Mouse (Mus musculus): ENCODE results near the gene Nudcd2.

Nudcd2 gene

DNA sequence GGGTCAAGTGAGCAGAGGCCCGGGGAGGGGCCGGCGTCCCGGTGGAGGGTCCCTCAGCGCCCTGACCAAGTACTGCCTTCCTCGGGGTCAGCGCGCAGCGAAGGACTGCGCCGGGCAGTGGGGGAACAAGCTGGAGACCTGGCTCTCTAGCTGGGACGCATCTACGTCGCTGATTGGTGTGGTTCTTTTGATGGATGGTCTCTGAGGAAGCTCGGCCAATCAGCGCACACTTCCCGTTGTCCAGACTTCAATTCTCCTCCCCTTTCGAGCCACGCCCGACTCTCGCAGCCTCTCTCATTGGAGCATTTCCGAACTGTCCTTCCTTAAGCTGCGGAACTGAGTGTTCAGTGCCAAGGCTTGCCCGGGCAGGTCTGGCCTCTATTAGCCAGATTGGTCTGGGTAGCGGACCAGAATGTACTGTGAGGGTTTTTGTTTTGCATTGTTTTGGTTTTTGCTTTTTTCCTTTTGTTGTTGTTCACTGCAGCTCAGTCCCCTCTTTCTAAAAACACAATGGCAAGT, 21.7 kb downstream of the Nudcd2 start, which contains the start of gene Ccng1:
TSS of gene Ccng1 (minus strand) at position 203 of the 519 bp plus-strand sequence.
- peak; percentile 87 to 94 for DNase-seq (ENCODE audit: low spot score in 2 of 2)

DNA sequence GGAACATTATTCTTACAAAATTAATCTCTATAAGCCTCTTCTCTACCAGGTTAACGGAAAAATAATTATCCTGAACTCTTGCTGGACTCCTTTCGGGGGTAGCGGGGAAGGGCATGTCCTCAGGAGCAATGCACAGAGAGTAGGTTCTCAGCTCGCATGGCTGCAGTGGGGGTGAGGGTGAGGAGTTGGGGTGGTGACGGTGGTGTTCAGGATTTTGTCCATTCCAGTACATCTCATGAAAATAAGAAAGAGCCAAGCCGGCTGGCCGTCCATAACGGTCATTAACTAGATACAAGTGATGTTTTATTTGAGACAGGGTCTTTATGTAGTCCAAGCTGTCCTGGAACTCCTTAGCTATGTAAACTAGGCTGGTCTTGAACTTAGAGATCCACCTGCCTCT, 22.5 kb downstream of the Nudcd2 start:
- no peak for DNase-seq (ENCODE audit: low spot score in 2 of 2)

DNA sequence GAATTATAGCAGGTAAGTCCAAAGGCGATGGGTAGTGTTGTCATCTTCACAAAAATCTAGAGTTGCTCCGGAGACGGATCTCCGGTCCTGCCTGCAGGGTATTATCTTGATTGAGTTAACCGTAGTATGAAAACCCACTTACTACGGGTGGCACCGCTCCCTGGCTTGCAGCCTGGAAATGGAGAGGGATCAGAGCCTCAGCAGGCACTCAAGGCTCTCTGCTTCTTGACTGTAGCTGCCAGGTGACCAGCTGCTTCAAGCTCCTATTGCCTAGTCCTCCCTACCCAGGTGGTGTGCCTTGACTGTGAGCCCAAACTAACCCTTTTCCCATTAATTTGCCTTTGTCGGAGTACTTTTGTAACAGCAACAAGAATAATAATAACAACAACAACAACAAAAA, 26.4 kb downstream of the Nudcd2 start:
- DNase-seq (ENCODE audit: low spot score in 2 of 2): no peak

DNA sequence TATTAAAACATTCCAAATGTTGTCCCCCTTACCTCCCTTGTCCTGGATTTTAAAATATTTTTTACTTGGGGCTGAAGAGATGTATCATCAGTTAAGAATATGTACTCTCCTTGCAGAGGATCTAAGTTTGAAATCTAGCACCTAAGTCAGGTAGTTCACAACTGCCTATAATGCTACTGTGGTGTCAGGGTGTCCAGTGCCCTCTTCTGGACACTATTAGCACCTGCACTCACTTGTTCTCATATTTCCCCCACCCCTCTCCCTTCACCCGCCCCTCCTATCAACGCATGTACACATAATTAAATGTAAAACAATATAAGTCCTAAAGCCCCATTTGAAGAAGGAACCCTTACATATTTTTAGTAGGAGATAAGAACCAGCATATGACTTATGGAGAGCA, 29.9 kb downstream of the Nudcd2 start:
- no peak for DNase-seq (ENCODE audit: low spot score in 2 of 2)

DNA sequence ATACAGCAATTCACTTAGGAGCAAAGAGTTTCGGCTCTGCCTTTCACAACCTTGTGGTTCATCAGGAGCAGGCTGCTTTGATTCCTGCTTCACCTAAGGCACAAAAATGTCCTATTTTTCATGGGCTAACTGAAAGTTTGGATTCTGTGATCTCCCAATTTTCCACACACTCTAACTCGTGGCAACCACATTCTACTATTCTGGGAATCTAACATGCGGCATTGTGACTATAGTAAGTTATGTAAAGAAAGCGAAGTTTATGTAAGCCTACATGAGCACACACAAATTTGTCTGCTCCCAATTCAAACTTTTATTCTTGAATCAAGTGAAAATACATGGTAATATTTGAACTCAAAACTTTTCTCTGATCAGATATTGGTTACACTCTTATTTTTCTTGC, 31.2 kb downstream of the Nudcd2 start:
- peak in 1 of 2 experiments; percentile 47 for DNase-seq (ENCODE audit: low spot score in 2 of 2)

DNA sequence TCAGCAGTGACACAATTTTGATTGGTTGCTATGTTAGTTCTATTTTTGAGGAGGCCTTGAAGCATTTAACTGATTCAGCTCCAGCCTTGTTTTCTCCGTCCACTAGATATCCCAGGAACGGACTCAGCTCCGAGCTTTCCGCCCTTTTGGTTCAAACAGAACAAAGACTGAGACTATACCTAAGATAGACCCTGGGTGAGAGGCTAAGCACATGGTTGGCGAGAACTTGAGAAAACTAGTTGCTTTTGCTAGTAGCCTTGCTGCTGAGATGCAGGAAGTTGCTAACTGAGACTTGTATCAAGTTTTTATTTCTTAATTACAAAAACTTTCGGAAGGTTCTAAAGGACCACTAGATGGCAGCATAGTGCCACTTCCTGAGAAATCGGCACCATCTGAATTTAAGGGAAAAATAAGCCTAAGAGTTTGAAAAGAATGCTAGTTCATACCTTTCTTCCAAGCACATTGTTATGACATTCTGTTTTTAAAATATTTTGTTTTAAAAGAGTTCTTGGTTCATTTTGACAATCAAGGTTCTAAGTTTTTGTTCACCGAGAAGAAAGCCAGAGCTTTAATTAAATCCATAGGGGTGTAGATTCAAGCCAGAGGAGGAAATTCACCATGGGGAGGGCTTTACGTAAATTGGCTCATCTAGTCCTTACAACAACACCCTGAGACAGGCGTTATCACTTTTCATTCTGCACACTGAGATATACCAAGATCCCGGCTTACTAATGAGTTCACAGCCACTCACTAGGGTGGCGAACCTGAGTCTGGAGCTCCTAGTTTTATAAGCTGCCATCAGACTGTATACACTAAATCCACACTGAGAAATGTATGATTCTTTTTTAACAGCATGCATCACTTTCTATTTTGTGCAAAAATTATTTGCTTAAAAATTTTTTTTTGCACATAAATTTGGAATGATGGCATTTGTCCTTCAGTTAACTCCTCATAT, 42.1 kb downstream of the Nudcd2 start:
- no peak for DNase-seq (ENCODE audit: low spot score in 2 of 2)

DNA sequence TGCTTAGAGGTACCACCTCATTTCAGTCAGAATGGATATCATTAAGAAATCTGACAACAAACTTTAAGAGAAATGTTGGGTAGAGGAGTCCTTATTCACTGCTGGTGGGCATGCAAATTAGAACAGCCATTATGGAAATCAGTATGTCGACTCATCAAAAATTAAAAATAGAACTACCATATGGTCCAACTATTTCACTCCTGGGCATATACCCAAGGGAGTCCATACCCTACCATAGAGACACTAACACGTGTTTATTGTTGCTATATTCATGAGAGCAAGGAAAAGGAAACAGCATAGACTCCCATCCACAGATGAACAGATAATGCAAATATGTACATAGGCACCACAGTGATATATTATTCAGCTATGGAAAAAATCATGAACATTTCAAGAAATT, 48.4 kb downstream of the Nudcd2 start:
- DNase-seq (ENCODE audit: low spot score in 2 of 2): no peak

DNA sequence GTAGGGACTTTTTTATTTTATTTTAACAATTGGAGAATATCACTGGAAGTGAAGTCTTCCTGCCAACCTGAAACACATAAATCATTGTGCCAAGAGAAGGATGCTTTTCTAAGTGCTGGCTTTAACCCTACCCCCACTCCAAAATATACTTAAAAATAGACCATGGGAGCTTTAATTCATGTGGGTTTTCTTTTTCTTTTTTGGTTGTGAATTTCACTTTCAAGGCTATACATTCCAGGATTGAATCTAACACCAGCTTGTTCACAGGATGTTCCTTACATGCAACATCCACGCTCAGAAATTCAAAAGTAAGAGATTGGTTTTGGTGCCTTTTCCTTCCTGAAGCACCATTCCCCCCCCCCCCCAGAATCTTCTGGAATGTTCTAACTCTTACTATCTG, 49.9 kb downstream of the Nudcd2 start:
- DNase-seq (ENCODE audit: low spot score in 2 of 2): no peak

DNA sequence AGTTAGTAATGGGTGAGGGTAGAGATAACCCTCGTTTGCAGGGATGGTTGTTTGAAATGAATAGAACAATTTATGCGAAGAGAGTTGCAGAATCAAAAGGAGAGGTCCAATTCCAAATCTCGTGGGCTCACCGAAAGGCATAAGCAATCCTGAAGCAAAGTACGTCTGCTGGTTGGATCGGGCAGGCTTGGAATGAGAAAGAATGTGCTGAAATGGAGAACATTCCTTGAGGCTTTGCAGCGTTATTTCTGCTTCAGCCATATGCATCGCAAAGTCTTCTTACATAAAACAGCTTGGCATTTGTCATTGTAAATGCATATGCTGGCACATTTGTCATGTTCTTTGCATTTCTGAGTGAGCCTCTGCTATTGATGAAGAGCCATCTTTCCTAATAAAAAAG, 50.9 kb downstream of the Nudcd2 start:
- peak; percentile 42 to 70 for DNase-seq (ENCODE audit: low spot score in 2 of 2)

DNA sequence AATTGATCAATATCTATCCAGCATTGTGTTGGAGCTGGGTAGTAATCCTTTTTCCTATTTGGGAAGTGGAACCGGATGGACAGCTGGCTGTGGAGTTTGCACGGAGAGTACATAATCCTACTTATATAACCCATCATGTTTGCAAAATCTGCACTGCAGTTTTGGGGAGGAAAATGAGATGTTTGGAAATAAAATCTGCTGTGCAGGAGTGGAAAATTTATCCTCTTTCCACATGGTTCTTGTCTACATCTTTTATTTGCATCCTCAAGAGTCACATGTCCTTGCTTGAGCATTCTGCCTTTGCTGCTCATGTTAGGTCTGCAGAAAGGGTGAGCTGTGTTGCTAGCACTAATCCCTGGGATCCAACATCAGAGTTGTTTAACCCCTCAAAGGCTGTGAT, 53.4 kb downstream of the Nudcd2 start:
- DNase-seq (ENCODE audit: low spot score in 2 of 2): peak; percentile 34 to 71
